Mouse (Mus musculus) kidney, postnatal 0 days (tissue): Measurements from ENCODE around the gene Urb2. TPM values are rescaled to one million over a fixed set of nuclear protein-coding genes. Genes with fewer than 3 reads are reported as not detected.
A peak's percentile ranks its signal among the peaks of the same experiment; 100 is the strongest.

Experiments used
- ATAC-seq: fragments of 200-750 bp; cut with Nextera tagmentation; replicated peaks from 2 replicates; pipeline ENCODE4 v1.8.0; 2017; ENCODE audit warnings: low read depth, moderate number of reproducible peaks, moderate TSS enrichment, moderate library complexity; ENCODE audit not compliant: low FRiP score
- DNase-seq: peaks from one replicate; pipeline ENCODE4 v3.0.0-alpha.2; 2016; ENCODE audit warnings: low spot score
- H3K27ac ChIP-seq: fragments of 300-500 bp; sonication (generic); 2 replicates; pipeline ENCODE4 v1.5.1; 2014; ENCODE audit warnings: mild to moderate bottlenecking
- H3K27me3 ChIP-seq: fragments of 300-500 bp; sonication (generic); 2 replicates; pipeline ENCODE4 v1.6.1; 2014; ENCODE audit warnings: low read length, mixed read lengths; ENCODE audit not compliant: insufficient read depth
- H3K36me3 ChIP-seq: fragments of 300-500 bp; sonication (generic); 2 replicates; pipeline ENCODE4 v1.6.1; 2014; ENCODE audit warnings: low read length, mixed read lengths; ENCODE audit not compliant: insufficient read depth
- H3K4me1 ChIP-seq: fragments of 300-500 bp; sonication (generic); replicated peaks from 2 replicates; pipeline ENCODE4 v1.6.1; 2014; ENCODE audit warnings: antibody characterized with exemption, low read length, mixed read lengths; ENCODE audit not compliant: insufficient read depth
- H3K4me2 ChIP-seq: fragments of 300-500 bp; sonication (generic); 2 replicates; pipeline ENCODE4 v1.6.1; 2014; ENCODE audit warnings: mild to moderate bottlenecking, low read length, moderate library complexity, mixed read lengths
- H3K4me3 ChIP-seq: fragments of 300-500 bp; sonication (generic); replicated peaks from 2 replicates; pipeline ENCODE4 v1.5.1; 2014; ENCODE audit warnings: low read depth, low read length
- H3K9ac ChIP-seq: fragments of 300-500 bp; sonication (generic); 2 replicates; pipeline ENCODE4 v1.6.1; 2014; ENCODE audit warnings: low read depth, low read length
- H3K9me3 ChIP-seq: fragments of 300-500 bp; sonication (generic); replicated peaks from 2 replicates; pipeline ENCODE4 v1.6.1; 2016; ENCODE audit warnings: low read length, inconsistent platforms, mixed read lengths
- CTCF ChIP-seq: IDR thresholded peaks from 2 replicates; pipeline ENCODE4 v1.5.1; 2016; ENCODE audit warnings: antibody characterized with exemption, low read depth, mild to moderate bottlenecking, moderate library complexity
- WGBS: fragments of 180-500 bp; shearing (Covaris S2); extraction: QIAGEN DNeasy Blood & Tissue Kit; methylation state at CpG from one replicate; pipeline ENCODE4 v1.1.7; 2014; 5-methylcytosine and 5-hydroxymethylcytosine counted together
- polyA plus RNA-seq: library from polyadenylated mRNA; unstranded; fragments of >200 nt; fragmentation: Nextera tagmentation; extraction: Ambion mirVana; gene quantifications from 2 replicates; pipeline ENCODE4 v1.2.1, GENCODE M21; 2015

Gene Urb2
- polyA plus RNA-seq, 1 experiment from 2014 or later, result 2.0 TPM

GRCm38 (mm10) chr8:124045856-124046255 lies 24.5 kb downstream of the Urb2 start:
- Histone ChIP-seq H3K9ac (no peak overlapping the region), H3K9me3 (no peaks in the 10 kb centered on the region), H3K27me3 (no peaks in the 10 kb centered on the region), H3K4me3 (no peak overlapping the region), H3K4me2 (no peak overlapping the region), H3K36me3 (peaks cover 28% of the 10 kb centered on the region), H3K27ac (no peak overlapping the region), H3K4me1 (no peaks in the 10 kb centered on the region)
- no peak for TF ChIP-seq CTCF
- DNase-seq (no peak), ATAC-seq (no peak)
- WGBS, result 84% methylated on average over 8 of the region's 8 CpGs

- no peak overlapping the region for H3K27ac ChIP-seq
- peak; percentile 63 for ATAC-seq
Observed at GRCm38 (mm10) chr8:124052110-124052509, 30.8 kb downstream of the Urb2 start.

DNA sequence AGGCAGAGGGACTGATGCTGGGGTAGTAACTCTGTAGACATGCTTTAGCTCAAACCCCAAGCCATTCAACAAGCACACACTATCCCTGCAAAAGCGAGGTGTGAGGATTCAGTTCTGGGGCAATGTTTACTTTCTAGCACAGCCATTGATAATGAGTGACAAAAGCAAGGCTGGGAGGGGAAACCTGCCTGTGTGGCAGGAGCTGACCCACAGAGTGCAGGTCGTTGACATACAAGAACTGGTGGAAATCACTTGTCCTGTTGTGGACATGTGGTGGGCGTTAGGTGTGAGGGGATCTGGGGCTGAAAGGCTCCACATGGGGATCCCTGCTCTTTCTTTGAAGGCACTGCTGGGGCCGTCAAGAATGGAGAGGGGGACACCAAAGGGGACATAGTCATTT lies 31.3 kb downstream of the Urb2 start:
- Histone ChIP-seq H3K4me1 (no peaks in the 10 kb centered on the region), H3K27ac (no peak overlapping the region), H3K36me3 (peaks cover 4% of the 10 kb centered on the region), H3K9me3 (no peaks in the 10 kb centered on the region), H3K4me3 (no peak overlapping the region), H3K9ac (no peak overlapping the region), H3K27me3 (no peaks in the 10 kb centered on the region), H3K4me2 (no peak overlapping the region)
- ATAC-seq (no peak; the same call in 1 of the 2 replicates), DNase-seq (no peak)
- no peak for TF ChIP-seq CTCF
- WGBS, result 54% methylated on average over 4 of the region's 4 CpGs

More at GRCm38 (mm10) chr8:124052110-124052509, 30.8 kb downstream of the Urb2 start:
- peak; percentile 97 for TF ChIP-seq CTCF
- peak; percentile 83 for DNase-seq
- Histone ChIP-seq H3K27me3 (no peaks in the 10 kb centered on the region), H3K4me3 (no peak overlapping the region), H3K4me2 (no peak overlapping the region), H3K9me3 (no peaks in the 10 kb centered on the region), H3K9ac (no peak overlapping the region), H3K36me3 (peaks cover 8% of the 10 kb centered on the region), H3K4me1 (no peaks in the 10 kb centered on the region)
- 15% methylated on average over 3 of the region's 3 CpGs for WGBS

DNA sequence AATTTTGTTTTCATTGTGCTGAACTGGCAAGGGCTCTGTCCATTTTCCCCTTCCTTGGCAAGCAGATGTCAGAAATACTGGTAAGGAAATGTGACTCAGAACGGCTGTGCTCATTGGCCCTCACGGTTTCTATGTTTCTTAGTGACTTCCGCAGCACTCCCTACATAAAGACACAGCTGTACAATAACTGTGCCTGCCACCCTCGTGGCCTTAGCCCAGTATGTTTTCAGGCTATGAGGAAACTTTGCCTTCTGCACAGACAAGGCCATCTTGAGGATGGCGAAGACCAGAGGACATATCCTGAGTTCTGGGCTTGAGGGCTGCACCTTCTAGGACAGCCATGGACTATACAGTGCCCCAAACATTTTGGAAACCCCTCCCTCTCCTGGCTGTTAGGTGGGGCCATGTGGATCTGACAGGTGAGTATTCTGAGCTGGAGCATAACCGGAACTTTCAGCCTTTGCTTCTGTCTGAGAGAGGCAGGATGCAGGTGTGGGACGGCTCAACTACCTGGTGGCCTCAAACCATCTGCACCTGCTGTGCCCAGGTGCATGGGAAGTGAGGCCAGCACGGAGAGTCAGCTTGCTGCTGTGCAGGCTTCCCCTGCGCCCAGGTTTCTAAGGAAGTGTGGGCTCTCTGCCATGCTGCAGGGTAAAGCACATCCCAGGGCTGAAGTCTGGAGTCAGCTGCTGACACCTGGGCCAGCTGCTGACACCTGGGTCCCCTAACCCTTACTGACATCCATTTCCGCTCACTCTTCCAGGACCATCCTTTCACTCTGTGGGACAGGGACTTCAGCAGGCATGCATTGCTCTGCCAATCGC lies 35.7 kb downstream of the Urb2 start:
- no peak for TF ChIP-seq CTCF
- no peaks in the 10 kb centered on the region for H3K9me3 ChIP-seq
- no peaks in the 10 kb centered on the region for H3K4me1 ChIP-seq
- DNase-seq (no peak), ATAC-seq (no peak)
- H3K27ac ChIP-seq, result no peak overlapping the region
- H3K4me3 ChIP-seq, result no peak overlapping the region
- no peak overlapping the region for H3K9ac ChIP-seq
- H3K27me3 ChIP-seq, result no peaks in the 10 kb centered on the region
- H3K4me2 ChIP-seq, result no peak overlapping the region
- no peaks in the 10 kb centered on the region for H3K36me3 ChIP-seq
- 77% methylated on average over 11 of the region's 11 CpGs for WGBS

- H3K4me2 ChIP-seq, result no peak overlapping the region
- 41% methylated on average over 4 of the region's 4 CpGs for WGBS
- DNase-seq, result peak; percentile 62
- no peak for TF ChIP-seq CTCF
- no peak overlapping the region for H3K27ac ChIP-seq
- no peak overlapping the region for H3K4me3 ChIP-seq
- no peak for ATAC-seq
- no peaks in the 10 kb centered on the region for H3K4me1 ChIP-seq
- no peaks in the 10 kb centered on the region for H3K9me3 ChIP-seq
- H3K36me3 ChIP-seq, result no peaks in the 10 kb centered on the region
- no peaks in the 10 kb centered on the region for H3K27me3 ChIP-seq
- H3K9ac ChIP-seq, result no peak overlapping the region
Observed at GRCm38 (mm10) chr8:124066325-124067058, 45.2 kb downstream of the Urb2 start.

DNA sequence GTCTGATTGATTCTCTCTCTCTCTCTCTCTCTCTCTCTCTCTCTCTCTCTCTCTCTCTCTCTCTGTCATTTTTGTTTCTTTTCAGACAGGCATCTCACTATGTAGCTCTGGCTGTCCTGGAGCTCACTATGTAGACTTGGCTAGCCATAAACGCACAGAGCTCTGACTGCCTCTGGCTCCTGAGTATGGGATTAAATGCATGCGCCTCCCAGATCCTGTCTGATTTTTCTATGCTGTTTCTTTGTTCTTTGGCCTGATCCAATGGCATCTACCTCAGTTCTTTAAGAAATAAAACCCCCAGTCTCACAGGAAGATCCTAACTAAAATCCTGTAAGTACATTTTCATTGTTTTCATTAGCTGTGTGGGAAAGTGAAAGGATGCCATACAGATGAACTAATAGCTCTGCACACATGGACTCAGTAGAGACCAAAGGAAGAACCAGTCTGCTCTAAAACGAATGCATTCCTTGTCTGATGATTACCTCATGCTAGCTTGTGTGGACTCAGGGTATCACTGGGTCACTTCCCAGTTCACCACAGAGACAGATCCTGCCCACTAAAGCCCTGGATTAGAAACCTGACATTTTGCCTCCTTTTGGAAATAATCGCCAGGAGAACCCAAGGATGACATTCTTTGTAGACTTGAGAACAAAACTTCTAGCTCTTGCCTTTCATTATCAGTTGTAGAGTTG lies 45.9 kb downstream of the Urb2 start:
- Histone ChIP-seq H3K4me3 (no peak overlapping the region), H3K9me3 (no peaks in the 10 kb centered on the region), H3K4me2 (no peak overlapping the region), H3K9ac (no peak overlapping the region), H3K4me1 (no peaks in the 10 kb centered on the region), H3K27me3 (no peaks in the 10 kb centered on the region), H3K27ac (no peak overlapping the region), H3K36me3 (no peaks in the 10 kb centered on the region)
- no peak for ATAC-seq
- TF ChIP-seq CTCF, result no peak
- no peak for DNase-seq
- WGBS, result 70% methylated on average over 4 of the region's 4 CpGs
